Mouse (Mus musculus): ENCODE measurements around the gene Rassf5. TPM values are rescaled to one million over a fixed set of nuclear protein-coding genes. Genes with fewer than 3 reads are reported as not detected.
"Not testable (repeated sequence)": the region's sequence is repeated elsewhere in the genome, so short reads cannot be mapped to it uniquely, and the experiment has no call there.

Gene Rassf5
- polyA plus RNA-seq, 1 experiment from 2014 or later = 2.6 TPM

DNA sequence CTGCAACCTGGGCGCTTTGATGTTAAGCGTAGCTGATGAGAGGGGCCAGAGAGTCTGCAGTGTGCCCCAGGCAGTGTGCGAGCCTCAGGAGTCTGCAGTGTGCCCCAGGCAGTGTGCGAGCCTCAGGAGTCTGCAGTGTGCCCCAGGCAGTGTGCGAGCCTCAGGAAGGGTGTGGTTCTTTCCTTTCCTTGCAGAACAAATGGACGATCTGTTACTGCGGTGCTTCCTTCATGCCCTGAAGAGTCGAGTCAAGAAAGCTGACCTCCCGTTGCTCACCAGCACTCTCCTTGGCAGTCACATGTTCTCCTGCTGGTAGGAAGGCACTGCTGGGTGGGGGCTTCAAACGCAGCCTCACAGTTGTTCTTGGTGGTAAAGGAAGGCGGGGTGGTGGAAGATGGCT is 84.0 kb downstream of the Rassf5 start:
- Histone ChIP-seq H3K9me3 (no peaks in the 10 kb centered on the region), H3K27me3 (no peaks in the 10 kb centered on the region), H3K9ac (no peak overlapping the region), H3K4me3 (no peak overlapping the region), H3K36me3 (peaks cover 75% of the 10 kb centered on the region), H3K4me1 (replicated peaks) (no peaks in the 10 kb centered on the region), H3K4me2 (no peak overlapping the region), H3K27ac (no peak overlapping the region)
- 91% methylated on average over 11 of the region's 11 CpGs for WGBS
- no peak for ATAC-seq (ENCODE audit: low FRiP score)

DNA sequence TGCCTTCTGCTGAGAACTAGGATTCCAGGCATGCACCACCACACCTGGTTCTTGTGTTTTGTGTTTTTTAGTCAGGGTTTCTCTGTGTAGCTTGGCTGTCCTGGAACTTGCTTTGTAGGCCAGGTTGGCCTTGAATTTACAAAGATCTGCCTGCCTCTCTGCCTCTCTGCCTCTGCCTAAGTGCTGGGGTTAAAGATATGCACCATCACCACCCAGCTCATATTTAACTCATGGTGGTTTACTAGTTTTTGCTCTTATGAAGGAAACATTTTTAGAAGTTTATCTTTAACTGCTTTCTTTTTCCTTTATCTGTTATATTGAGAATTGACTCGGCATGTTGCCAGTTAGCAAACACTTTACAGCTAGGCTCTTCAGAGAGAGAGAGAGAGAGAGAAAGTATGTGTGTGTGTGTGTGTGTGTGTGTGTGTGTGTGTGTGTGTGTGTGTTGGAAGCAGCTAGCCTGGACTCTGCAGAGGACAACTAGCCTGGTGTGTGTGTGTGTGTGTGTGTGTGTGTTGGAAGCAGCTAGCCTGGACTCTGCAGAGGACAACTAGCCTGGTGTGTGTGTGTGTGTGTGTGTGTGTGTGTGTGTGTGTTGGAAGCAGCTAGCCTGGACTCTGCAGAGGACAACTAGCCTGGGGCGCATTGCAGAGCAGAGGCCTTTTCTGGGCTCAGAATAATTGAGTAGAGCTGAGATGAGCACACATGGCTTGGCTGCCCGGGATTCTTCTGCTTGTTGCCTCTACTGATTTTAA is 85.3 kb downstream of the Rassf5 start:
- H3K9ac ChIP-seq; H3K27ac ChIP-seq; H3K27me3 ChIP-seq; H3K4me1 ChIP-seq (replicated peaks); H3K4me3 ChIP-seq; H3K4me2 ChIP-seq; ATAC-seq (ENCODE audit: low FRiP score); H3K9me3 ChIP-seq: not testable (repeated sequence)
- WGBS = 97% methylated on average over 3 of the region's 3 CpGs
- peaks cover 62% of the 10 kb centered on the region for H3K36me3 ChIP-seq

DNA sequence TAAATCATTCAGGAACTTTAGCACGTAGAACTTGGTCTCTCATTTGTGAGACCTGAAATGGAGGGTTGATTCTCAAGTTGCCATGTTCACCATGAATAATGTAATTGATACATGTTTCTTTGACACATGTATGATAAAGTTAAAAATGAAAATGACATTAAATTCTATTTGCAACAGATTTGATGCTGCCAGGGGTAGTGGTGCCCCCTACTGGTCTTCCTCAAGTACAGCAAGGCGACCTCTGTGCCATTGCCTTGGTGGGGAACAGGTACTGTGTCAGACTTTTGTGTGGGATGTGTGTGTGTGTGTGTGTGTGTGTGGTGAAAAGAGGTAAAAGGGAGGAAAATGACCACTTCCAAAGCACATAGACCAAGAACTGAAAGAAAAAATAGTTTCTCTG is 89.6 kb downstream of the Rassf5 start:
- H3K27me3 ChIP-seq = peaks cover 9% of the 10 kb centered on the region; the same call in 1 of the 2 replicates
- H3K9ac ChIP-seq = no peak overlapping the region
- peaks cover 15% of the 10 kb centered on the region for H3K4me1 ChIP-seq (replicated peaks)
- no peak overlapping the region for H3K4me2 ChIP-seq
- no peak overlapping the region for H3K4me3 ChIP-seq
- no peak overlapping the region for H3K27ac ChIP-seq
- peaks cover 23% of the 10 kb centered on the region for H3K36me3 ChIP-seq
- 56% methylated on average over 2 of the region's 2 CpGs for WGBS
- no peaks in the 10 kb centered on the region for H3K9me3 ChIP-seq
- ATAC-seq (ENCODE audit: low FRiP score) = no peak

DNA sequence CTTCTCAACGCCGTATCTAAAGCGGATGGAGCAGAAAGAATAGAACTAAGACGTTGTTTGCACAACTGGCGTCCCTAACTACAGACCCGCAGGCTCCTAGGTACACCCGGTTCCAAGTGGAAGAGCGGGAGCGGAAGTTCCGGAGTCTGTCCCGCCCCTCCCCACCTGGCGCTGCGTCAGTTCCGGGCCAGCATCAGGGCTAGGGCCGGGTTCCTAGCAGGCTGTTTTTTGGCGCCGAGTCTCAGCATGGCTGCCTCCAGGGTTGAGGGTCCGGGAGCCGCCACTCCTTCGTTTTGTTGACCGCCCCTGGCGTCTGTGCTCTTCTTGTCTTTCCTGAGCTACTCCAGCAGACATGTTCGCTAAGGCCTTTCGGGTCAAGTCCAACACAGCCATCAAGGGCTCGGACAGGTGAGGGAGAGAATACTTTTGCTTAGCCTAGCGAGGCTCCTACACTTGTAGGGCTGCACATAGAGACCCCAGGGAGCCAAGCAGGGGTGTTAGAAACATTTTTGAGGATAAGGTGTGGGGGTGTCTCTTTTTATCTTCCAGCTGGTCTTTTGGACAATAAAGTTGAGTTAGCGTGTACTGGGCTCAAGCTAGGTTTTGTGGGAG is 91.9 kb downstream of the Rassf5 start, which contains the start of gene Eif2d:
TSS of gene Eif2d (plus strand) at position 164 of the 612 bp plus-strand sequence.
- Histone ChIP-seq H3K27ac (peak within 1 kb of the TSS; percentile 31; the same call in 1 of the 2 replicates), H3K9me3 (no peaks in the 10 kb centered on the region), H3K4me2 (peak within 1 kb of the TSS; percentile 83), H3K36me3 (peaks cover 4% of the 10 kb centered on the region), H3K4me1 (replicated peaks) (peaks cover 15% of the 10 kb centered on the region), H3K27me3 (peaks cover 9% of the 10 kb centered on the region; the same call in 1 of the 2 replicates), H3K4me3 (peak within 1 kb of the TSS; percentile 85), H3K9ac (peak within 1 kb of the TSS; percentile 89)
- ATAC-seq (ENCODE audit: low FRiP score) = peak; percentile 99
- WGBS = under 1% methylated on average over 27 of the region's 27 CpGs

DNA sequence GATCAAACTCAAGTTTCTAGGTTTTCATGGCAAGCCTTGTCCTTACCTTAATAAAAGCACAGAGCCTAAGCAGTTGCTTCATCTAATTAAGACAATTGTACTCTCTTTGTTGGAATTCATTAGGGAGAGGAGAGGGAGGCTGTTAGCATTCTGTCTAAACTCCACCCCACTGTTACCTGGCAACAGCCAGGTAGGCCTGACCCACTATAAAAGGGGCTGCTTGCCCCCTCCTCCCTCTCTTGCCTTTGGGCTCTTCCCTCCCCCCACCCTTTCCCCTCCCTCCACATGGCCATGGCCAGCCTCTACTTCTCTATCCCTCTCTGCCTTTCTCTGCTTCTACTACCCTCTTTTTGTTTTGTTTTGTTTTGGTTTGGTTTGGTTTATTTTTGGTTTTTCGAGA is 95.6 kb downstream of the Rassf5 start:
- Histone ChIP-seq H3K27me3 (peaks cover 9% of the 10 kb centered on the region; the same call in 1 of the 2 replicates), H3K4me2 (no peak overlapping the region), H3K4me1 (replicated peaks) (peaks cover 13% of the 10 kb centered on the region), H3K27ac (no peak overlapping the region), H3K9me3 (no peaks in the 10 kb centered on the region), H3K4me3 (no peak overlapping the region), H3K36me3 (no peaks in the 10 kb centered on the region), H3K9ac (no peak overlapping the region)
- 85% methylated on average over 1 of the region's 1 CpGs for WGBS
- ATAC-seq (ENCODE audit: low FRiP score) = no peak

- ATAC-seq (ENCODE audit: low FRiP score) = no peak
- H3K4me2 ChIP-seq = no peak overlapping the region
- 88% methylated on average over 3 of the region's 3 CpGs for WGBS
- H3K4me1 ChIP-seq (replicated peaks) = no peaks in the 10 kb centered on the region
- H3K36me3 ChIP-seq = no peaks in the 10 kb centered on the region
- H3K27ac ChIP-seq = no peak overlapping the region
- no peak overlapping the region for H3K4me3 ChIP-seq
- H3K9me3 ChIP-seq = no peaks in the 10 kb centered on the region
- no peak overlapping the region for H3K9ac ChIP-seq
- 0 out of 2 replicates have a peak, but pooled peaks cover 2% of the 10 kb centered on the region for H3K27me3 ChIP-seq
These were observed 98.9 kb downstream of the Rassf5 start for GRCm38 (mm10) chr1:131146181-131146614.

DNA sequence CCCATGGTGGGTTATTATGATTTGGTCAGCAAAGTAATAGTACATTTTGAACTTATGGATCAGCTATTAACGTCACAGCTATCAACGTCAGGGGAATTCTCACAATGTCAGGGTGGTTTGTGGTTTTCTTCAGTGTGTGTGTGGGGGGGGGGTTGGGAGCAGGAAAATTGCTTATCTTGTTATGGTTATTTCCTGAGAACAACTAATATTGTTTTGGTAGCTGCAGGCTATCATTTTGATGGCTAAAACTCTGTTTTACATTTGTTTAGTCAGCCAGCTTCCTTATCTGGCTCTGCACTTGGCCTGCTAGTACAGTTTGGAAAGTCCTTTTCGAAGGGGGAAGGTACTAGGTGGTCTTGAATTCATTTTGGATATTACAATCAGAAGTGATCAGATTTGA is 99.8 kb downstream of the Rassf5 start:
- not testable (repeated sequence) for H3K4me1 ChIP-seq (replicated peaks); H3K9me3 ChIP-seq; ATAC-seq (ENCODE audit: low FRiP score); H3K27me3 ChIP-seq; H3K27ac ChIP-seq; H3K4me3 ChIP-seq; H3K9ac ChIP-seq; H3K36me3 ChIP-seq; H3K4me2 ChIP-seq
- WGBS = 92% methylated on average over 3 of the region's 3 CpGs

DNA sequence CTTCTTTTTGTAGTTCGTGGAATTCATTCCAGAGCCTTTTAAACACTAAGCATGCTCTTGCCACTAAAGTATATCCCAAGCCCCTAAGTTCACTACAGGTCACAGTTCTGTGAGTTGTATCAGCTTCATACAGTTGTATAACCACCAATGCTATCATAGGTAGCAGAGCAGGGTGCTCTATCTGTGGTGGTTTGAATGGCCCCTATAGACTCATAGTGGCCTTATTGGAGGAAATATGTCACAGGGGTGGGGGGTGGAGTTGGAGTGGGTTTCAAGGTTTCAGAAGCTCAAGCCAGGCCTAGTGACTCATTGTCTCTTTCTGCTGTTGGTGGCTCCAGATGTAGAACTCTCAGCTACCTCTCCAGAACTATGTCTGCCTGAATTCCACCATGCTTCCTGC is 102.6 kb downstream of the Rassf5 start:
- no peaks in the 10 kb centered on the region for H3K9me3 ChIP-seq
- ATAC-seq (ENCODE audit: low FRiP score) = no peak
- H3K4me2 ChIP-seq = no peak overlapping the region
- no peaks in the 10 kb centered on the region for H3K36me3 ChIP-seq
- H3K4me3 ChIP-seq = no peak overlapping the region
- peaks cover 9% of the 10 kb centered on the region for H3K4me1 ChIP-seq (replicated peaks)
- no peaks in the 10 kb centered on the region for H3K27me3 ChIP-seq
- H3K27ac ChIP-seq = no peak overlapping the region
- H3K9ac ChIP-seq = no peak overlapping the region
- WGBS = 75% methylated on average over 1 of the region's 1 CpGs

DNA sequence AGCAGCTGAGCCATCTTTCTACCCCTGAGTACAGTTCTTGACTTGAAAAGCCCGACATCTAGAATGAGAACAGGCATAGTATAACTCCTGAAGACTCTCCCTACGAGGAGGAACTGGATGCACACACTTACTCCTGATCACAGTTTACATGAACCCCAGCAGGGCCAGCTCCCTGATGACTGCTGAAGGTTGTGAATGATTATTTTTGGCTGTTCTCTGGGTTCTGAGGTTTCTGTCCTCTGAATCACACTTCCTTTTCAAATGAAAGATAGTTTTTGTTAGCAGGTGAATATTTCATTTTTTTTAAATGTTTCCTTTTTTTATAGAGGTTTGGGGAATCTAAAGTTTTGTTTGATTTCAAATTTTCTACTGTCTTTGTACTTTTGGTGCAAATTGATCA is 103.6 kb downstream of the Rassf5 start:
- Histone ChIP-seq H3K9ac (no peak overlapping the region), H3K27me3 (no peaks in the 10 kb centered on the region), H3K4me2 (no peak overlapping the region), H3K36me3 (no peaks in the 10 kb centered on the region), H3K4me3 (no peak overlapping the region), H3K4me1 (replicated peaks) (peaks cover 17% of the 10 kb centered on the region), H3K27ac (no peak overlapping the region), H3K9me3 (no peaks in the 10 kb centered on the region)
- WGBS = 71% methylated on average over 2 of the region's 2 CpGs
- no peak for ATAC-seq (ENCODE audit: low FRiP score)

- Histone ChIP-seq H3K4me3 (peak overlapping the region; percentile 77), H3K27ac (no peak overlapping the region), H3K9me3 (no peaks in the 10 kb centered on the region), H3K36me3 (no peaks in the 10 kb centered on the region), H3K4me1 (replicated peaks) (peaks cover 38% of the 10 kb centered on the region), H3K27me3 (no peaks in the 10 kb centered on the region), H3K9ac (no peak overlapping the region), H3K4me2 (peak overlapping the region; percentile 80)
- ATAC-seq (ENCODE audit: low FRiP score) = no peak
- WGBS = 81% methylated on average over 11 of the region's 11 CpGs
These were observed 105.7 kb downstream of the Rassf5 start for GRCm38 (mm10) chr1:131139102-131140095.

- H3K9ac ChIP-seq = peak within 1 kb of the TSS; percentile 84
- peaks cover 43% of the 10 kb centered on the region for H3K4me1 ChIP-seq (replicated peaks)
These were observed 106.7 kb downstream of the Rassf5 start, which contains the start of gene Dyrk3 for GRCm38 (mm10) chr1:131138191-131139016. Dyrk3 (minus strand) TSS chr1:131138340.

More at GRCm38 (mm10) chr1:131138191-131139016, 106.7 kb downstream of the Rassf5 start, which contains the start of gene Dyrk3:
- peak; percentile 98 for ATAC-seq (ENCODE audit: low FRiP score)
- Histone ChIP-seq H3K9me3 (no peaks in the 10 kb centered on the region), H3K36me3 (no peaks in the 10 kb centered on the region; the same call in 1 of the 2 replicates), H3K27ac (peak within 1 kb of the TSS; percentile 93), H3K4me3 (peak within 1 kb of the TSS; percentile 77), H3K27me3 (no peaks in the 10 kb centered on the region), H3K4me2 (peak within 1 kb of the TSS; percentile 80)
- 5% methylated on average over 48 of the region's 49 CpGs for WGBS
